Mouse (Mus musculus) stomach, embryonic 15.5 days (tissue): Measurements from ENCODE around the gene Amigo1. TPM values are rescaled to one million over a fixed set of nuclear protein-coding genes. Genes with fewer than 3 reads are reported as not detected.
A peak's percentile ranks its signal among the peaks of the same experiment; 100 is the strongest.

Source experiments
- ATAC-seq: fragments of 200-750 bp; cut with Nextera tagmentation; 2 replicates; pipeline ENCODE4 v1.8.0; 2017; ENCODE audit warnings: low read depth, moderate number of reproducible peaks, moderate TSS enrichment; ENCODE audit not compliant: insufficient read depth, low FRiP score
- H3K27ac ChIP-seq: fragments of 300-500 bp; sonication (generic); 2 replicates; pipeline ENCODE4 v1.5.1; 2015; ENCODE audit warnings: mild to moderate bottlenecking, inconsistent platforms
- H3K27me3 ChIP-seq: fragments of 300-500 bp; sonication (generic); replicated peaks from 2 replicates; pipeline ENCODE4 v1.6.1; 2015; ENCODE audit warnings: inconsistent platforms
- H3K36me3 ChIP-seq: fragments of 300-500 bp; sonication (generic); 2 replicates; pipeline ENCODE4 v1.6.1; 2015; ENCODE audit warnings: inconsistent platforms
- H3K4me1 ChIP-seq: fragments of 300-500 bp; sonication (generic); 2 replicates; pipeline ENCODE4 v1.6.1; 2015; ENCODE audit warnings: inconsistent platforms
- H3K4me2 ChIP-seq: fragments of 300-500 bp; sonication (generic); 2 replicates; pipeline ENCODE4 v1.6.1; 2015; ENCODE audit warnings: mild to moderate bottlenecking, inconsistent platforms
- H3K4me3 ChIP-seq: fragments of 300-500 bp; sonication (generic); replicated peaks from 2 replicates; pipeline ENCODE4 v1.5.1; 2015; ENCODE audit warnings: inconsistent platforms
- H3K9ac ChIP-seq: fragments of 300-500 bp; sonication (generic); 2 replicates; pipeline ENCODE4 v1.6.1; 2015; ENCODE audit warnings: inconsistent platforms
- H3K9me3 ChIP-seq: fragments of 300-500 bp; sonication (generic); 2 replicates; pipeline ENCODE4 v1.6.1; 2016; ENCODE audit warnings: inconsistent platforms
- WGBS: fragments of 180-500 bp; shearing (Covaris S2); methylation state at CpG from one replicate; pipeline ENCODE4 v1.1.7; 2015; 5-methylcytosine and 5-hydroxymethylcytosine counted together
- polyA plus RNA-seq: library from polyadenylated mRNA; unstranded; fragments of >200 nt; fragmentation: Nextera tagmentation; extraction: Ambion mirVana; gene quantifications from 2 replicates; pipeline ENCODE4 v1.2.1, GENCODE M21; 2015

Amigo1 gene
- polyA plus RNA-seq, 1 experiment from 2014 or later, result 3.8 TPM

DNA sequence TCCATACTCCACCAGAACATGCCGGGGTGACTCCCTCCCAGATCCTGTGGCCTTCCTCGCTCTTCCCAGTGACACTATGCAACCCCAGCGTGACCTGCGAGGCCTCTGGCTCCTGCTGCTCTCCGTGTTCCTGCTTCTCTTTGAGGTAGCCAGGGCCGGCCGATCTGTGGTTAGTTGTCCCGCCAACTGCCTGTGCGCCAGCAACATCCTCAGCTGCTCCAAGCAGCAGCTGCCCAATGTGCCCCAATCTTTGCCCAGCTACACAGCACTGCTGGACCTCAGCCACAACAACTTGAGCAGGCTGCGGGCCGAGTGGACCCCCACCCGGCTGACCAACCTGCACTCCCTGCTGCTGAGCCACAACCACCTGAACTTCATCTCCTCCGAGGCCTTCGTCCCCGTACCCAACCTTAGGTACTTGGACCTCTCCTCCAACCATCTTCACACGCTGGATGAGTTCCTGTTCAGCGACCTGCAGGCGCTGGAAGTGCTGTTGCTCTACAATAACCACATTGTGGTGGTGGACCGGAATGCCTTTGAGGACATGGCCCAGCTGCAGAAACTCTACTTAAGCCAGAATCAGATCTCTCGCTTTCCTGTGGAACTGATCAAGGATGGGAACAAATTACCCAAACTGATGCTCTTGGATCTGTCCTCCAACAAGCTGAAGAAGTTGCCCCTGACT lies 1.1 kb downstream of the Amigo1 start:
- Histone ChIP-seq H3K36me3 (no peaks in the 10 kb centered on the region), H3K4me3 (peak overlapping the region; percentile 61; the same call in 1 of the 2 replicates), H3K4me1 (peaks cover 19% of the 10 kb centered on the region), H3K27me3 (no peaks in the 10 kb centered on the region), H3K4me2 (peak overlapping the region; percentile 86), H3K27ac (no peak overlapping the region), H3K9ac (no peak overlapping the region), H3K9me3 (no peaks in the 10 kb centered on the region)
- ATAC-seq, result no peak
- 68% methylated on average over 20 of the region's 20 CpGs for WGBS

- Histone ChIP-seq H3K9me3 (no peaks in the 10 kb centered on the region), H3K4me2 (no peak overlapping the region), H3K36me3 (no peaks in the 10 kb centered on the region), H3K27ac (no peak overlapping the region), H3K4me1 (peaks cover 19% of the 10 kb centered on the region), H3K9ac (no peak overlapping the region), H3K27me3 (no peaks in the 10 kb centered on the region), H3K4me3 (no peak overlapping the region)
- WGBS, result 71% methylated on average over 9 of the region's 9 CpGs
- no peak for ATAC-seq
Observed at GRCm38 (mm10) chr3:108188716-108189490, 2.8 kb downstream of the Amigo1 start.

DNA sequence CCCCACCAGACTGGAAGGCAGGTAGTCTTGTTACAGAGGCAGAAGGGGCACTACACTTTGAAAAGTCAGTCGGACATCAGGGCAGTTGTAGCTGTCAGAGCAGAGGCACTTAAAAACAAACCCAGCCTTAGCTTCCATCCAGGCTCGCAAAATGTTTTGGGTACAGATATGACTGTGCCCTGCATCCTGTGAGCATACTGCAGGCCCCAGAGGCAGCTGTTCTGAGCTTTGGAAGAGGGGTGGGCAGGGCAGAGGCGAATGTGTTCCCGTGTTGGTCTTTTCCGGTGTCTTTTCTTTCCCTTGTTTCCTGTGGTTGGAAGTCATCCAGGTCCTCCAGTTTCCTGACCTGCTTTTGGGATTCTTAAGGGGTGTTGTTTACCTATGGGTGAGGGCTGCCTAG lies 3.8 kb downstream of the Amigo1 start:
- H3K36me3 ChIP-seq, result no peaks in the 10 kb centered on the region
- H3K4me1 ChIP-seq, result peaks cover 19% of the 10 kb centered on the region
- H3K27me3 ChIP-seq, result no peaks in the 10 kb centered on the region
- H3K9me3 ChIP-seq, result no peaks in the 10 kb centered on the region
- no peak overlapping the region for H3K9ac ChIP-seq
- no peak for ATAC-seq
- H3K4me3 ChIP-seq, result no peak overlapping the region
- 35% methylated on average over 5 of the region's 5 CpGs for WGBS
- peak overlapping the region; percentile 17; the same call in 1 of the 2 replicates for H3K4me2 ChIP-seq
- H3K27ac ChIP-seq, result no peak overlapping the region

- H3K9ac ChIP-seq, result no peak overlapping the region
- H3K9me3 ChIP-seq, result no peaks in the 10 kb centered on the region
- ATAC-seq, result no peak
- no peak overlapping the region for H3K27ac ChIP-seq
- H3K4me2 ChIP-seq, result no peak overlapping the region
- no peaks in the 10 kb centered on the region for H3K27me3 ChIP-seq
- 58% methylated on average over 4 of the region's 4 CpGs for WGBS
- no peaks in the 10 kb centered on the region; the same call in 1 of the 2 replicates for H3K36me3 ChIP-seq
- H3K4me3 ChIP-seq, result no peak overlapping the region
- peaks cover 26% of the 10 kb centered on the region for H3K4me1 ChIP-seq
Observed at GRCm38 (mm10) chr3:108193686-108194085, 7.6 kb downstream of the Amigo1 start.

DNA sequence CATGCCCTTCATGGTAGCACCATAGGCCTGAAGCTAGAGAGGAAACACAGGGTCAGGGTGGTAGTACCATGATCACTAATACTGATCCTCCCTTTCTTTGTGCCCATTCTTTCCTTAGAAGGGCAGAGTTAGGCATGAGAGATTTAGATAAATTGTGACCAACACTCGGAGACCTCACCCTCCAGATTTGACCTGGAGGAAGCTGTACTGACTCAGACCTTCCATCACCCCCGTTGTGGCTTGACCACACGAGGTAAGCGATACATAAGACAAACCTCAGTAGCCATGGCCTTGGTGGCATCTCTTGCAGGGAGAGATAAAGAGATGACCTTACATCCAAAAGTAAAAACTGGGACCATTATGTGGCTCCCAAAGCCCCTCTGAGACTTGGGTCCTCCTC lies 9.2 kb downstream of the Amigo1 start:
- WGBS, result 90% methylated on average over 4 of the region's 4 CpGs
- no peak for ATAC-seq
- H3K9ac ChIP-seq, result no peak overlapping the region

GRCm38 (mm10) chr3:108195941-108196590 lies 9.9 kb downstream of the Amigo1 start:
- H3K4me3 ChIP-seq, result no peak overlapping the region
- no peak overlapping the region for H3K4me2 ChIP-seq
- H3K9ac ChIP-seq, result no peak overlapping the region
- H3K27me3 ChIP-seq, result no peaks in the 10 kb centered on the region
- ATAC-seq, result no peak
- peaks cover 29% of the 10 kb centered on the region for H3K4me1 ChIP-seq
- H3K9me3 ChIP-seq, result no peaks in the 10 kb centered on the region
- WGBS, result 78% methylated on average over 7 of the region's 7 CpGs
- no peak overlapping the region for H3K27ac ChIP-seq
- no peaks in the 10 kb centered on the region; the same call in 1 of the 2 replicates for H3K36me3 ChIP-seq

More for the DNA sequence above, 9.2 kb downstream of the Amigo1 start:
- Histone ChIP-seq H3K36me3 (no peaks in the 10 kb centered on the region; the same call in 1 of the 2 replicates), H3K4me1 (peaks cover 25% of the 10 kb centered on the region), H3K9me3 (no peaks in the 10 kb centered on the region), H3K4me2 (no peak overlapping the region), H3K4me3 (no peak overlapping the region), H3K27me3 (no peaks in the 10 kb centered on the region), H3K27ac (no peak overlapping the region)

DNA sequence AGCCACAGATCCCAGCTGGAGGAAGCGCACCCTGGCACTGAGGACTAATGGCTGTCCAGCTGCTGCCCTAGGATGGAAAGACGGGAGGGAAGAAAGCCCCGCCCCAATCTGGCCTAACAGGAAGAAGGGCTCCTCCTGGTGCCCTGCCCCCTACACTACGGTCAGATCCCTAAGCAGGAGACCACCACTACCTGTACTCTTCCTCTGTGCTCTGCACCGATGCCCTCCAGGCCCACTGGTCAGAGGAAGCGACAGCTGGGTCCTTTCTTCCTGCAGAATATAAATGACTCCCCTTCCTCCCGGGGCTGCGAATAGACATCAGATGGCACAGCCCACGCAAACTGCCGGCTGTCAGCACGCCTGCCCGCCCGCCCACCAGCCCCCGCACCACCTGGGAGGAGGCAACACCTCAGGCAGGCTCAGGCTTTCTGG lies 10.9 kb downstream of the Amigo1 start:
- H3K27ac ChIP-seq, result no peak overlapping the region
- H3K9ac ChIP-seq, result no peak overlapping the region
- no peaks in the 10 kb centered on the region for H3K9me3 ChIP-seq
- H3K4me1 ChIP-seq, result peaks cover 32% of the 10 kb centered on the region
- WGBS, result 22% methylated on average over 14 of the region's 14 CpGs
- no peak overlapping the region for H3K4me3 ChIP-seq
- H3K27me3 ChIP-seq, result no peaks in the 10 kb centered on the region
- no peaks in the 10 kb centered on the region; the same call in 1 of the 2 replicates for H3K36me3 ChIP-seq
- 0 out of 2 replicates have a peak overlapping the region, but pooled peaks have one; percentile 22 for H3K4me2 ChIP-seq
- no peak for ATAC-seq

DNA sequence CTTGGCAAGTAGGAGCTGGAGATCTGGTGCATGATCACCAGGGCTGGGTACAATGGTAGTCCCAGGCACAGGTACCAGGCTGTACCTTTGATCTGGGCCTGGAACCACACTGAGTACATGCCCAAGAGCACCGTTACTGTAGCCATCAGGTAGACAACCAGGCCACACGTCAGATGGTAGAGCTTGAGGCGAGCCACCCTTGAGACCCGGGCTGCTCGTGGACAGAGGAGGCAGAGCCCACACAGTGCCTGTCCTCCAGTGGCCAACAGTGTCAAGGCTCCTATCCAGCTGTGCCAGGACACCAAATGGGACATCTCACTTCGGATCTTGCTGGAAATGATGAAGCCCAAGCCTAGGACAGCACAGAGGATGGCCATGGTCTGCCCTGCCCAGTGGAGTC lies 13.1 kb downstream of the Amigo1 start:
- Histone ChIP-seq H3K36me3 (no peaks in the 10 kb centered on the region; the same call in 1 of the 2 replicates), H3K27ac (no peak overlapping the region), H3K9me3 (no peaks in the 10 kb centered on the region), H3K9ac (no peak overlapping the region), H3K27me3 (no peaks in the 10 kb centered on the region), H3K4me3 (no peak overlapping the region), H3K4me2 (no peak overlapping the region), H3K4me1 (peaks cover 32% of the 10 kb centered on the region)
- no peak for ATAC-seq
- 94% methylated on average over 6 of the region's 6 CpGs for WGBS

DNA sequence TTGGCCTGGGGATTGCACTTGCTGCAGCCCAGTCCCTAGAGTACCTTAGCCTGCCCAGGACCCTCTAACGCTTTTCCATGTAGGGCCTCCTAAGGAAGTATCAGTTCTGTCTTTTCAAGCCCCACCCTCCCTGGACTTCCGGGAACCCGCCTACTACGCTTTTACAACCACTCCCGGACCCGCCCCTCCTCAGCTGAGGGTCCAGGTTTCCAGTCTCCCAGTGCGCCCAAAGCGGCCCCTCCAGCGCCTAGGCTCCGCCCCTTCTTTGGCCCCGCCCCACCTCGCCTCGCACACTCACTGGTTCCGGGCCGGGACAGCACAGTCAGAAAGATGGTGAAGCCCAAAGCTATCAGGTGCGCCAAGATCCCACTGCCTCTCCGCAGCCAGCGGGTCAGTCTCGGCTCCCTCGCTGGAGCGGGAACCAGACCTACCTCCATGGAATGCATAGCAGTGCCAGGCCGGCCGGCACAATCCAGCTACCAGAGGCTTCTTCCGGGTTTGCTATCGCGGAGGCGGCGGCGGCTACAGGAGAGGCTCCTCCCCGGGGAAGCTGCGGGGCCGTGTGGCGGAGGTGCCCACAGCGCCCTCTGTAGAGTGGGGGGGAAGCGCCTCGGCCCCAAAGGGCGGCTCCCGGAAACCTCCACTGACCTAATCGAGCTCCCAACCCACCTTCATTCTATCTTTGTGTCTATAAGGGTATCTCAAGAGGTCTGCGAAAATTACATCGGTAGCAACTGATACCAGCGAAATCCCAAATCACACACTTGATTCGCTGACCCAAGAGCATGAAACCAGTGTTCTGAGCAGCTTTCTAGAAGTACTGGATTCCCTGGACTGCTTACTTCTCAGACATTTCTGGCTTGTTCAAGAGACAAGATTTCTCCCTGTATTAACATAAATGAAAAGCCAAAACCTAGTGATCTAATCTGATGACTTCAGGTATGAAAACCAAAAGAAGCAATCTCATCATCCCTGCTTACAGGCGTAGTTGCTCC lies 14.5 kb downstream of the Amigo1 start, which contains the start of gene Cyb561d1:
Gene Cyb561d1 (minus strand): TSS at position 884 of the 995 bp plus-strand sequence.
- peak within 1 kb of the TSS; percentile 75 for H3K4me2 ChIP-seq
- H3K9me3 ChIP-seq, result no peaks in the 10 kb centered on the region
- peak within 1 kb of the TSS; percentile 51; the same call in 1 of the 2 replicates for H3K9ac ChIP-seq
- H3K4me3 ChIP-seq, result peak within 1 kb of the TSS; percentile 74
- H3K36me3 ChIP-seq, result peaks cover 9% of the 10 kb centered on the region; the same call in 1 of the 2 replicates
- WGBS, result 2% methylated on average over 43 of the region's 44 CpGs
- peaks cover 32% of the 10 kb centered on the region for H3K4me1 ChIP-seq
- H3K27ac ChIP-seq, result peak within 1 kb of the TSS; percentile 94
- ATAC-seq, result peak; percentile 89
- no peaks in the 10 kb centered on the region for H3K27me3 ChIP-seq

GRCm38 (mm10) chr3:108202506-108202905 lies 16.4 kb downstream of the Amigo1 start:
- Histone ChIP-seq H3K27ac (no peak overlapping the region), H3K36me3 (peaks cover 12% of the 10 kb centered on the region; the same call in 1 of the 2 replicates), H3K9ac (no peak overlapping the region), H3K9me3 (no peaks in the 10 kb centered on the region), H3K4me1 (peaks cover 32% of the 10 kb centered on the region; the same call in 1 of the 2 replicates), H3K4me2 (no peak overlapping the region), H3K27me3 (no peaks in the 10 kb centered on the region), H3K4me3 (no peak overlapping the region)
- no peak for ATAC-seq

DNA sequence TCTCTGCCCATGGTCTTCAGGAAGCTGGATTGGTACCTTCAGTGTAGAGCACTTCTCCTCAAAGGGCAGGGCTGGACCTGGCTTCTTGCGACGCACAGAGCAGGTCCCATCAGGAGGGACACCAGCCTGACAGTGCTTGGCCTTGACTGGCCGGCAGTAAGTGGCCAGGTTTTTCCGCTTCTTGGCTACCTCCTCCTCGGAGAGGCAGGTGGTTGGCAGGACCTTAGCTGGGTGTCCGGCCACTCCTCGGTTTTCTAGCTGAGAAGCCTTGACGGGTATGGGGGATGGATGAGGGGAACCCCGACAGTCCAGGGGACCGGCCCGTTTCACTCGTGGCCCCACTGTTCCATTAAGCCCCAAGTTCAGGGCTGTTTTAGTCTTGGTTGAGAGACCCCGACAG lies 17.1 kb downstream of the Amigo1 start:
- 90% methylated on average over 13 of the region's 13 CpGs for WGBS
- ATAC-seq, result no peak
- H3K9me3 ChIP-seq, result no peaks in the 10 kb centered on the region
- H3K27ac ChIP-seq, result no peak overlapping the region
- no peak overlapping the region for H3K9ac ChIP-seq
- peaks cover 30% of the 10 kb centered on the region; the same call in 1 of the 2 replicates for H3K4me1 ChIP-seq
- peaks cover 12% of the 10 kb centered on the region; the same call in 1 of the 2 replicates for H3K36me3 ChIP-seq
- H3K4me3 ChIP-seq, result no peak overlapping the region
- H3K4me2 ChIP-seq, result no peak overlapping the region
- H3K27me3 ChIP-seq, result no peaks in the 10 kb centered on the region
